Mouse (Mus musculus) large intestine, adult 2 months (tissue): ENCODE measurements around the gene Sesn1. TPM values are rescaled to one million over a fixed set of nuclear protein-coding genes. Genes with fewer than 3 reads are reported as not detected.

ENCODE experiments used
- DNase-seq: peaks from one replicate; pipeline ENCODE4 v3.0.0-alpha.2; 2012; ENCODE audit warnings: low read depth, low spot score
- WGBS: fragments of 180-500 bp; shearing (Covaris S2); methylation state at CpG from one replicate; pipeline ENCODE4 v1.1.7; 2018; 5-methylcytosine and 5-hydroxymethylcytosine counted together
- polyA plus RNA-seq: library from polyadenylated mRNA; depleted of rRNA; stranded (reverse); fragments of >200 nt; gene quantifications from 2 replicates; pipeline ENCODE4 v1.2.3, GENCODE M21; 2012

Gene Sesn1
- polyA plus RNA-seq, 1 experiment, result 32.4 TPM

DNA sequence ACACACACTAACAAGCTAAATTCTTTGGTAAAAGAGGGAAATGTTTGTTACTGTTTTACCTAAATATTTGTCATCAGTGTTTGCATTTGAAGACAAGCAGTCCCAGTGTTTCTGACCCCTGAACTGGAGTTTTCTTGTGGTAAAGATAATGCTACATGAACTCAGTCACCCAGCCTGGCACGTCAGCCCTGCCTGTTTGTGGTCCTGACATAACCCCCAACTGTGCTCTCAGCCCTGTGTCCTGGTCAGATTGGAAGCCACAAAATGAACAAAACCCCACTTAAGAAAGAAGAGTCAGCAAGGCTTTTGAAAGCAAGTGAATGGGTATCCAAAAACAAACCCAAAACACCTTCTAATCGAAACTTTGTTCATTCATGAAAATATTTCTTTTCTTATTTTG, 53.3 kb downstream of the Sesn1 start:
- WGBS, result 77% methylated on average over 2 of the region's 2 CpGs
- DNase-seq, result no peak

DNA sequence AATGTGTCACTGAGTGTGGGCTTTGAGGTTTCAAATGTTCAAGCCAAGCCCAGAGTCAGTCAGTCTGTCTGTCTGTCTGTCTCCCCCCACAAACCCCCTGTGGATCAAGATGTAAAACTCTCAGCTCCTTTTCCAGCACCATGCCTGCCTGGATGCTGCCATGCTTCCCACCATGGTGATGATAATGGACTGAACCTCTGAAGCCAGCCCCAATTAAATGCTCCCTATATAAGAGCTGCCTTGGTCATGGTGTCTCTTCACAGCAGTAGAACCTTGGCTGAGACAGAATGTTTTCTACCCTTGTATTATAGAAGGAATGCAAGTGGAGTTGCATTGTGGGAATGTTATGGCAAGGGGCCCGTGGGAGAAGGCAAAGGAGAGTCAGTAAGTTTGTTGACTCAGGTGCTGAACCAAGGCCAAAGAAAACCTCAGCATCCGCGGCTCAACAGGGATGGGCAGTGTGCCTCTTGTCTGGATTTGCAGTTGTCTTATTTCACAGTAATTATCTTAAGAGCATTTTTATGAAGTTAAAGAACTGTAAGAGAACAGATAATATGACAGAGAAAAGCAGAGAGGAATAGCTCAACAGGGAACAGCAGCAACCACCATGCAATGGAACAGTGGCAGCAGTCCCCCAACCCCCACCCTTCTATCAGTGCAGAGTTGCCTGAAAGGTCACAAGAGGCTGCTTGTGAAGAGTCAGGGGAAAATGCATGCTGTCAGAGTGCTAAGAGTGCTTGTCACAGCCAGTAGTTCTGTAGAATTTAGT, 56.5 kb downstream of the Sesn1 start:
- no peak for DNase-seq
- WGBS, result 12% methylated on average over 3 of the region's 3 CpGs

GRCm38 (mm10) chr10:41866838-41867154, 57.1 kb downstream of the Sesn1 start:
- no peak for DNase-seq

- 23% methylated on average over 5 of the region's 5 CpGs for WGBS
- no peak for DNase-seq
Measured at GRCm38 (mm10) chr10:41867956-41868355, 58.2 kb downstream of the Sesn1 start.

DNA sequence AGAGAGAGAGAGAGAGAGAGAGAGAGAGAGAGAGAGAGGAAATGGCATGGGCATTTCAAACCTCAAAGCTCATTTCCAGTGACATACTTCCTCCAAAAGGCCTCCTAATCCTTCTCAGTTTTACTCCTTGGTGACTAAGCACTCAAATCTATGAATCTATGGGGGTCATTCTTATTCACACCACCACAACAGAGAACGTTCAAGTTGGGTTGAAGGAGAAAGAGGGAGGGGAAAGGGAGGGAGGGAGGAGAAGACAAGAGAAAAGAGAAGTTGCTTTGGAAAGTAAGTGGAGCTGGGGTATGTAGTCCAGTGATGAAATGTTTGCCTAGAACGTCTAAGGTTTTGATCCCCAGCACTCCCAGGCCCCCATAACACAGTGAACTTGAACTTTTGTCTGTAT, 60.4 kb downstream of the Sesn1 start:
- WGBS, result 46% methylated on average over 2 of the region's 2 CpGs
- no peak for DNase-seq

- WGBS, result 75% methylated on average over 2 of the region's 2 CpGs
- DNase-seq, result no peak
Measured at GRCm38 (mm10) chr10:41871564-41871963, 61.8 kb downstream of the Sesn1 start.

- no peak for DNase-seq
Measured at GRCm38 (mm10) chr10:41875624-41876023, 65.9 kb downstream of the Sesn1 start.

DNA sequence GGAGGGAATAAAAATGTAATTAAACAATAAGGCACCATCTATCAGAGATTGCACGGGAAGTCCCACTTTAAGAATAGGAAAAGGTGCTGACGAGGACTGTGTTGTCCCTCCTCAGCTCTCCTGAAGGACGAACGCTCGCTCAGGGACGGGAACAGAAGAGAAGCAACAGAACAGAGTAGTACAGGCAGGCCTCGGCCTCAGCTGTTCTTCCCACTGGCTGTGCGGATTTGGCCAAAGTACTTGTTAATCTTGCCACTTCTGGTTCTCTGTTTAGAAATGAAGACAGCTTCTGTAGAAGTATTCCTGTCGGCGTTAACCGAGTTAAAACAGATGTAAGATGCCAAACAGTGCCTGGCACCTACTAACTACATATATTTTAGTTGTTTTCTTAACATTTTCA, 68.6 kb downstream of the Sesn1 start:
- DNase-seq, result no peak
- WGBS, result 80% methylated on average over 11 of the region's 11 CpGs

- WGBS, result 92% methylated on average over 1 of the region's 1 CpGs
- DNase-seq, result no peak
Measured at GRCm38 (mm10) chr10:41879675-41880074, 69.9 kb downstream of the Sesn1 start.

DNA sequence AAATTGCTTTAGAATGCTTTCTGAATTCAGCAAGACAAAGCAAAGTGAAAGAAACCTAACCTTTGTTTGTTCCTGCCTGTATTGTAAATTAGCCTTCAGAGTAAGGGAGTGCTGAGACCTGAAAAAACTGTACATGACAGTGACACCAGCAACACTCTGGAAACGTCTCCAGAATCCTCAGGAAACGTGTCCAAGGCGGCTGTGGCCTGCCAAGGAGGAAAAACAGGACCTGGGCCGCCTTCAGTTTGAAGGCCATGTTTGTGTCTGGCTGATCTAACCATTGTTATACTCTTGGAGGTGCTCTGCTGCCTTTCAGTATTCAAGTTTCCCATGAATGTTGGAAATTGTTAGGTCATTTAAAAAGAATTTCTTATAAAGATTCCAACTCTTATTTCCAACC, 70.5 kb downstream of the Sesn1 start:
- 47% methylated on average over 4 of the region's 4 CpGs for WGBS
- DNase-seq, result no peak

- DNase-seq, result no peak
- 31% methylated on average over 1 of the region's 1 CpGs for WGBS
Measured at GRCm38 (mm10) chr10:41880777-41881176, 71.0 kb downstream of the Sesn1 start.

- DNase-seq, result no peak
- 62% methylated on average over 4 of the region's 4 CpGs for WGBS
Measured at GRCm38 (mm10) chr10:41881438-41881837, 71.7 kb downstream of the Sesn1 start.

DNA sequence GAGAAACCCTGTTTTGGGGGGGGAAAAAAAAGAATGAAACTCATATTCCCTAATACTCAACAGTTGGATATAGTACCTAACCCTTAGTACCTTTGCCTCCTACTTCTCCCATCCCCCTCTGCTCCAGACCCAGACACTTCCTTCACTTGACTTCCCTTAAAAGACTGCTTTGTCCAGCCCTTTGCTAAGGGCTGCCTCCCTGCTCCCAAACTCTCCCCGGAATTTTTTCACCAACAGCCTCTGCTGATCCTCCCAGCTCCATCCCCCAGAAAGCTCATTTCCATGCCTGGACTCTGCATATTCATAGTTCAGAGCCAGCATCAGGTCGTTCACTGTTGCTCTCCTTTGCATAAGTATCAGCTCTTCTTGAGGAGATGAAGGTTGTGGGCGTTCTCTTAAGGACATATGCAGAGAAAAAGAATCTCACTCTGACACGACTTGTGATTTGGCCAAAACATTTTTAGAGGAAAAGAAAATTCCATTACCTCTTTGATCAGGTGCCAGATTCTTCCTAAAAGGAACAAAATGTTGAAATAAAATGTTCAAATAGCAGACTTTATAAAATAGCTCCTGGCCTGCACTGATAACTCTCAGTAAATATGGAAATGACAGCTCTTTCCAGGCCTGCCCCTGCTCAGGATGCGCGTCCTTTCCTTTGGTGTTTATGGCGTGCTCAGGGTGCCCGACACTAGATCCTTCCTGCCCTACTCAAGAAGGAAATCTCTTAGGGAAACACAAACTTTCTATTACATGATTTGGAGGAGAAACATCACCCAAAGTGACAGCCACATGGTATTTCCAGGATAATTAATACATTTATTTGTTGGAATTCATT, 74.2 kb downstream of the Sesn1 start:
- 67% methylated on average over 8 of the region's 8 CpGs for WGBS
- no peak for DNase-seq

DNA sequence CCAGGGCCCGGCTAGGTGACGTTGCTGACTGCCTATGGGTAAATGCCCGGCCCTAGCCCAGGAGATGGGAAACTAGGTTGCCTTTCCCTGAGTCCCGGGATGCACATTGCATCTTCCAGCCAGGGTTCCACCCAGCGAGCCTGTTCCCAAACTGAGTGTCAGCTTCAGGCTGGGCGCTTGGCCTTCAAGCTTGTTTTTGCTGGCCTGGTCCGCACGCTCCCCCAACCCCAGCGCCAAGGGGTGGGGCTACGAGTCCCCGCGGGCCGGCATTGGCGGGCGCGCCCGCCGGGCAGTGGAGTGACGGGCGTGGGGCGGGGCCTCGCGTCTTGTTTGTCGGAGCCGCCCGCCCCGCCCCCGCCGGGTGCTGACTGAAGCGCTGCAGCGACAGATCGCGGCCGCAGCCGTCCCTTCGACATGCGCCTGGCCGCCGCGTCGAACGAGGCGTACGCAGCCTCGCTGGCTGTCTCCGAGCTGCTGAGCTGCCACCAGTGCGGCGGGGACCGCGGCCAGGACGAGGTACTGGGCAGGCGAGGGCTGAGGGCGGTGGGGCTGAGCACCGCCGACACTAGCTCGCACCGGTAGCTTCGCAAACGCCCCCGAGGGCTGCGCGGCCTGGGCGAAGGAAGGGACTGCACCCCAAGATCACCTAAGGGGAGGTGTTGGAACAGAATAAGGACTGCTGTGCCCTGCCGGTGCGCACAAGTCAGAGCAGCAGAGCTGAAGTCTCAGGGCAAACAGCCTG, 77.5 kb downstream of the Sesn1 start:
- DNase-seq, result no peak
- 1% methylated on average over 65 of the region's 65 CpGs for WGBS

DNA sequence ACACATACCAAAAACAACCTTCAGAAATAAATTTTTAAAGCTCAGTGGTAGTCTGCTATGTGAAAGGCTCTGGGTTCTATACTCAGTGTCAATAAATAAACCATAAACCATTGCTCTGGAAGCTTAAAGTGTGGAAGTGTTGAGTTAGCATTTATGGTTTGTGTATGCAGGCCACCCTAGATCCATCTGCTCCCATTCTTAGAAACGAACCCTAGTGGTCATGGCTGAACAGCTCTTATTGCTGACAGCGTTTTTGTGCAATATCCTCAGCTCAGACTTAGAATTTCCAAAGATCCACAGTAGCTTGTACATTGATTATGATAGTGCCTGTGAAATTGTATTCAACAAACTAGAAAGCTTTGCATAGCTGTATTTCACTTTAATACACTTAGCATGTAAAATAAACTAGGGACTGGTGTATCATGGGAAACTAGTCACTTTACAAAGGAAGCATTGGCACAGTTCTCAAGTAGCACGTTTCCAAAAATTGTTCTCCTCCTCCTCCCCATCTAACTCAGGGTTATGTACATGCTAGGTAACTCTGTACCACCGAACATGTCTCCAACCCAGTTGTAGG, 78.7 kb downstream of the Sesn1 start:
- WGBS, result 24% methylated on average over 4 of the region's 4 CpGs
- DNase-seq, result no peak

GRCm38 (mm10) chr10:41889566-41889965, 79.8 kb downstream of the Sesn1 start:
- 89% methylated on average over 5 of the region's 5 CpGs for WGBS
- no peak for DNase-seq

DNA sequence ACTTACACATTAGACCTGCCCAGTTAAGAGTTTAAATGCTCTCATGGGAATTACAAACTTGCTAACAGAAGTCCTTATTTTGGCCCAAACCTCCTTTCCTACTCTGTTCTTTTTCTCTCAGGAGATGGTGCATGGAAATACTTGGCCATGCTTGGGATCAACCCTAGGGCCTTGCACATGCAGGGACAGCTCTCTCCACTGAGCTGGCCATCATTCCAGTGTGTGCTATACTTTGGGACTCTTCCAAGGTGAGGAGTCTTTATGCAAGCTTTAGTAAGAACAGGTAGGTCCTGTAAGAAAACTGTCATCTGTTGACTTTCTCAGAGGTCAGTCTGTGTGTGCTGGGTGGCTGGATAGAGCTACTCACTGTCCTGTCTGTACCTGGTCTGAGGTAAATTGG, 80.8 kb downstream of the Sesn1 start:
- no peak for DNase-seq

DNA sequence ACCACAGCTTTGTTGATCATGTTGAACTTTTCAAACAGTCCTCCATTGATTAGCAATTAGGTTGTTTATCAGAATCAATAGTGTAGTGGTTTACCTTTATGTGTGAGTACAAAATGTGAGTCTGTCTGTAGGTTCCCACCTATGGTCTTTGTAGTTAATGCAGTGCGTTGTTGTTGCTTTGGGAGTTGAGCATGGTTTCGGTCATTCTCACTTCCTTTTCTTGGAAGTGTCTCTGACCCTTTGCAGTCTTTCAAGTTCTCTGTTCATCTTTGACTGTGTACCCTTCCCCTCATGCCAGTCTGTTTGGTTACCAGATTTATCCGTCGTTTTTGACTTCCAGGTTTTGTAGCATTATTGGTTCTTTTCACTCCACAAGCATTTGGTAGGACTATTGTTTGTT, 81.6 kb downstream of the Sesn1 start:
- WGBS, result 88% methylated on average over 4 of the region's 4 CpGs
- no peak for DNase-seq

DNA sequence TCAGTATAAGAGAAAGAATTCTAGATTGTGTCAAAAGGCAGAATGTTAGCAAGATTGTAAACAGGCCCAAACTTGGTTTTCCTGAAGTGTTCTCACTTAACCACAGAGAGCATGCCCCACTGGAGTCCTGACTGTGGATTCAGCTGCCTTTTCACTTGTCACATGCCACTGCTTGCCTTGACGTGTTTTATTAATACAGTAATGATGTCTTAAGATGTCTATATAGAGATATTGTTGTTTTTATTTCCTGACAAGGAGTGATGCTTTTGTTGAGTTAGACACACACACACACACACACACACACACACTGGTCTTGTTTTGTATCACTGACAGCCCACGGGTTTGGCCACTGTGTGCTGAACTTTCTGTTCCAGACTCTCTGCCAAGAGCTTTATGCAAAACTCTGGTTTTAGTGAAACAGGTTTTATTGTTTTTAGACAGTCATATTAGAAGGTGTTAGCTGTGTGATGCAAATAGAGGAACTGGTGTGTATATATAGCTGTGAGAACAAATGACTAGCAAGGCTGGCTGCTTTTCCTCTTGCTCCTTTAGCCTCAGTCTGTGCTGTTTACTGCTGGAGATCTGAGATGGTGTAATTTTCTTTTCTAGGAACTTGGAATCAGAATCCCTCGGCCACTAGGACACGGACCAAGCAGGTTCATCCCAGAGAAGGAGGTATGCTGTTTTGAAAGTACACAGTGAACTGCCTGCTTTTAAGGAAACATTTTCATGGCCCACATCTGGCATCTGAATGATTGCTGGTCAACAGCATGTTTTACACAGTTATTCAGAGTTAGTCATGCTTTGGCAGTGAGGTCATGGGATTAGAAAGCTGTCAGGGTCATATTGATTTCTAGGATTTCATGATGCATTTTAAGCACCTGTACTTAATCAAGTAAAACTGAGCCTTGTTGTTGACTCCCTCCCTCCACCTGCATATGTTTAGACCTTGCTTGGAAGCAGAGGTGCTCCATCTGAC, 84.0 kb downstream of the Sesn1 start:
- WGBS, result 19% methylated on average over 4 of the region's 4 CpGs
- DNase-seq, result no peak
